Mouse (Mus musculus) liver, postnatal 0 days (tissue): Measurements from ENCODE around the gene Sptbn4.

Experiments used
- CTCF ChIP-seq: sonication (generic); IDR thresholded peaks from 2 replicates; pipeline ENCODE4 v1.5.1; 2016; ENCODE audit warnings: antibody characterized with exemption, low read depth
- EP300 ChIP-seq: IDR thresholded peaks from 2 replicates; pipeline ENCODE4 v1.6.1; 2016; ENCODE audit warnings: antibody characterized with exemption, low read depth, mild to moderate bottlenecking

DNA sequence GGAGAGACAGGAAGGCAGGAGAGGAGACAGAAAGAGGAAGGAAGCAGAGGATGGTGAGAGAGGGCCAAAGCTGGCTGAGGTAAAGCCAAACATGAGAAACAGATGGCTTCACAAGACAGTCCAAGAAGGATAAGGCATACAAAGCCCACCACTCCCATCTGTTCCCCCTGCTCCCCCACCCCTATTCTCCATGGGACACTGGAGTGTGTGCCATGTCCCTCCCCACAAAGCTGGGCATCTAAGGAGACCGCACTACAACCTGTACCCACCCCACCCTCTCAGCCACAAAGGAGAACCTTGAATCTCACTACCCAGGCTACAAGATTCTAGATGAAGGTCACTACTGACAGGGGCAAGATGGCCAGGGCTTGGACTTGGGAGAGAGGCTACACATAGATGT is 20.1 kb downstream of the Sptbn4 start:
- TF ChIP-seq CTCF, result no peak
- no peak for TF ChIP-seq EP300
